In genomic region chr13:104794421-104794820, GRCm38 (mm10) we compare ENCODE assay signal across 27 mouse cellular contexts. TPM values are rescaled to one million over a fixed set of nuclear protein-coding genes. Genes with fewer than 3 reads are reported as not detected.
DNase-seq lines count a peak whose midpoint lies in the region; ATAC-seq and TF ChIP-seq lines count a peak whose summit lies in the region.
"Had no signal": no experiment of that assay in that cellular context is flagged by ENCODE, and none has a peak within 500 bp of the region (broad histone marks: within the 10 kb centered on the region; RNA-seq: fewer than 3 reads in every experiment).

No protein-coding gene starts in this region.

- TF ChIP-seq EP300 in MEL (IDR thresholded peaks at IDR 0.05; ENCODE audit: low read depth in 1 of 2, low read length in 2 of 2), result no peak

- H3K27ac ChIP-seq in MEL (ENCODE audit: control insufficient read depth, low read depth, low read length), result no peak overlapping the region
- H3K27ac ChIP-seq: embryonic facial prominence, embryonic 10.5 days; embryonic facial prominence, embryonic 13.5 days; forebrain, embryonic 13.5 days; heart, adult 2 months; heart, embryonic 10.5 days; heart, embryonic 13.5 days; hindbrain, embryonic 14.5 days; hindbrain, postnatal 0 days had no signal

- peak; percentile 83 for ATAC-seq in granulocyte monocyte progenitor cell, adult 5-6 weeks (replicated peaks; ENCODE audit: poor library complexity, severe bottlenecking)
- ATAC-seq in megakaryocyte progenitor cell, adult 5-6 weeks (replicated peaks; ENCODE audit: poor library complexity), result peak; percentile 62
- ATAC-seq: forebrain, embryonic 13.5 days; forebrain, embryonic 16.5 days; hindbrain, postnatal 0 days; inflammation-experienced regulatory T-cells, adult 6 months; Patski had no signal

- TF ChIP-seq RAD21 in MEL (IDR thresholded peaks at IDR 0.05; ENCODE audit: low read depth, low read length), result no peak

- H3K4me3 ChIP-seq in MEL (ENCODE audit: control insufficient read depth in 1 of 2, insufficient read depth in 1 of 2, low read depth in 2 of 2, low read length in 2 of 2), result no peak overlapping the region
- H3K4me3 ChIP-seq: embryonic facial prominence, embryonic 10.5 days; embryonic facial prominence, embryonic 13.5 days; erythroblast, embryonic 14.5 days; forebrain, embryonic 13.5 days; heart, adult 2 months; heart, embryonic 10.5 days; heart, embryonic 13.5 days had no signal

- TF ChIP-seq CTCF in MEL (IDR thresholded peaks at IDR 0.05 in 2 of 3, conservative IDR thresholded peaks at IDR 0.05 in 1 of 3; ENCODE audit: control insufficient read depth in 1 of 3, insufficient read depth in 1 of 3, low read depth in 2 of 3, low read length in 3 of 3, poor library complexity in 1 of 3, severe bottlenecking in 1 of 3), result no peak

- no peaks in the 10 kb centered on the region for H3K9me3 ChIP-seq in MEL (replicated peaks; ENCODE audit: insufficient read depth, low read length)
- H3K9me3 ChIP-seq: embryonic facial prominence, embryonic 10.5 days; embryonic facial prominence, embryonic 13.5 days; forebrain, embryonic 13.5 days; heart, embryonic 10.5 days; heart, embryonic 13.5 days had no signal

- no peak overlapping the region for H3K9ac ChIP-seq in MEL (ENCODE audit: control insufficient read depth, low read depth, low read length, poor library complexity, severe bottlenecking)
- H3K9ac ChIP-seq: embryonic facial prominence, embryonic 13.5 days; forebrain, embryonic 13.5 days; heart, embryonic 13.5 days; hindbrain, embryonic 14.5 days had no signal

- TF ChIP-seq POLR2A in MEL (IDR thresholded peaks at IDR 0.05; ENCODE audit: control insufficient read depth in 1 of 2, insufficient read depth in 1 of 2, low read depth in 1 of 2, low read length in 2 of 2, poor library complexity in 1 of 2), result no peak

- H3K4me1 ChIP-seq in MEL (ENCODE audit: control insufficient read depth in 1 of 2, insufficient read depth in 2 of 2, low read length in 2 of 2), result no peaks in the 10 kb centered on the region
- H3K4me1 ChIP-seq: embryonic facial prominence, embryonic 10.5 days; embryonic facial prominence, embryonic 13.5 days; forebrain, embryonic 13.5 days; heart, embryonic 10.5 days; heart, embryonic 13.5 days had no signal

- H3K27me3 ChIP-seq in MEL (ENCODE audit: control insufficient read depth in 1 of 2, insufficient read depth in 2 of 2, low read length in 2 of 2), result no peaks in the 10 kb centered on the region
- H3K27me3 ChIP-seq: embryonic facial prominence, embryonic 13.5 days; forebrain, embryonic 13.5 days; heart, embryonic 13.5 days; Patski had no signal

- 0 out of 4 replicates have a peak, but pooled peaks cover 0 to 1% of the 10 kb centered on the region in 2 experiments for H3K36me3 ChIP-seq in MEL (ENCODE audit: control insufficient read depth in 1 of 2, insufficient read depth in 2 of 2, low read length in 2 of 2)

- no peaks in the 10 kb centered on the region for H3K79me2 ChIP-seq in MEL (ENCODE audit: control insufficient read depth, insufficient read depth, low read length, poor library complexity)

- DNase-seq in MEL (ENCODE audit: low read depth, low spot score), result peak; percentile 19
- DNase-seq in neural tube, embryonic 10.5 days (ENCODE audit: extremely low spot score, low spot score), result no peak
- no peak for DNase-seq in gastrocnemius, postnatal 25 days
- DNase-seq in gastrocnemius, adult 8-10 months (ENCODE audit: low spot score in 2 of 2), result no peak
- DNase-seq: adrenal gland, postnatal 10 days; cerebellum, adult 11 months; cerebellum, adult 2 months; cerebellum, adult 9-11 months; cerebellum, postnatal 25 days; embryo, embryonic 11 days; gastrocnemius, postnatal 14 days; heart, adult 2 months; heart, postnatal 14 days; heart, postnatal 4 days had no signal

TF ChIP-seq in MEL, 35 proteins besides CTCF, POLR2A, EP300 and RAD21:
- TF ChIP-seq ZNF384 (IDR thresholded peaks at IDR 0.05; ENCODE audit: low read depth, low read length), result no peak
- TF ChIP-seq ETS1 (IDR thresholded peaks at IDR 0.05; ENCODE audit: low read depth, low read length), result no peak
- TF ChIP-seq HCFC1 (IDR thresholded peaks at IDR 0.05; ENCODE audit: low read depth, low read length), result no peak

RNA-seq across cellular contexts. Expression of gene Srek1ip1, which starts 2.1 kb away (rescaled TPM):
- total RNA-seq in MEL (2012; rRNA removed), result 9.9 and 10.7 TPM in 2 replicates
- 10 to 100 TPM in 1 of 2 experiments, not detected in 1; 26.1 TPM for polyA plus RNA-seq in MEL (2012; ENCODE audit: insufficient read depth in 1 of 2, insufficient read length in 2 of 2, low read depth in 1 of 2, low replicate concordance in 2 of 2, missing spikeins in 1 of 2)
- 31.2 and 38.9 TPM in 2 replicates for total RNA-seq in granulocyte monocyte progenitor cell, adult 5-6 weeks (2014; fragmentation: Nextera tagmentation)
- total RNA-seq in granulocyte monocyte progenitor cell, adult 5-6 weeks (2017), result 28.2 and 32.5 TPM in 2 replicates
- total RNA-seq in megakaryocyte progenitor cell, adult 5-6 weeks (2015), result 32.8 and 39.9 TPM in 2 replicates
- 29.9 and 31.6 TPM in 2 replicates for total RNA-seq in megakaryocyte progenitor cell, adult 5-6 weeks (2017)
- 10 to 100 TPM; 11.0 to 11.8 TPM for total RNA-seq in gastrocnemius, postnatal 25 days (2021)
- total RNA-seq in gastrocnemius, adult 8-10 months (2022), result 10 to 100 TPM; 10.2 to 14.5 (median 12.0) TPM

RNA-seq across cellular contexts. Expression of gene Cwc27, which starts 22.5 kb away (rescaled TPM):
- total RNA-seq in MEL (2012; rRNA removed), result 18.3 and 18.9 TPM in 2 replicates
- 10 to 100 TPM in 1 of 2 experiments, not detected in 1; 22.0 TPM for polyA plus RNA-seq in MEL (2012; ENCODE audit: insufficient read depth in 1 of 2, insufficient read length in 2 of 2, low read depth in 1 of 2, low replicate concordance in 2 of 2, missing spikeins in 1 of 2)
- total RNA-seq in granulocyte monocyte progenitor cell, adult 5-6 weeks (2014; fragmentation: Nextera tagmentation), result 40.5 and 47.2 TPM in 2 replicates
- total RNA-seq in granulocyte monocyte progenitor cell, adult 5-6 weeks (2017), result 52.3 and 55.7 TPM in 2 replicates
- total RNA-seq in megakaryocyte progenitor cell, adult 5-6 weeks (2015), result 36.3 and 54.8 TPM in 2 replicates
- 52.4 and 64.9 TPM in 2 replicates for total RNA-seq in megakaryocyte progenitor cell, adult 5-6 weeks (2017)
- 1 to 10 TPM; 7.9 to 9.8 TPM for total RNA-seq in gastrocnemius, postnatal 25 days (2021)
- total RNA-seq in gastrocnemius, adult 8-10 months (2022), result 10 to 100 TPM in 2 of 4 experiments, 1 to 10 TPM in 2; 9.6 to 12.7 (median 9.9) TPM
